Comparison of ENCODE assay signal across 8 mouse cellular contexts in genomic region chr11:117397755-117398154, GRCm38 (mm10).
DNase-seq lines count a peak whose midpoint lies in the region; ATAC-seq and TF ChIP-seq lines count a peak whose summit lies in the region.
"Had no signal": no experiment of that assay in that cellular context is flagged by ENCODE, and none has a peak within 500 bp of the region (broad histone marks: within the 10 kb centered on the region; RNA-seq: fewer than 3 reads in every experiment).

No protein-coding gene starts in this region.

- H3K36me3 ChIP-seq in midbrain, embryonic 10.5 days, result no peaks in the 10 kb centered on the region
- H3K36me3 ChIP-seq in midbrain, embryonic 13.5 days, result no peaks in the 10 kb centered on the region
- H3K36me3 ChIP-seq in kidney, postnatal 0 days (ENCODE audit: insufficient read depth, low read length), result no peaks in the 10 kb centered on the region
- H3K36me3 ChIP-seq: heart, embryonic 13.5 days had no signal

- DNase-seq in midbrain, embryonic 10.5 days (ENCODE audit: low spot score), result no peak
- DNase-seq in cerebellum, adult 9-10 months, result peak; percentile 75
- no peak for DNase-seq in kidney, postnatal 0 days (ENCODE audit: low spot score)
- DNase-seq in thymus, postnatal 25 days, result peak; percentile 48
- DNase-seq in adrenal gland, adult 18-20 months (ENCODE audit: low spot score in 2 of 2), result no peak
- DNase-seq in urinary bladder, postnatal 10 days (ENCODE audit: low spot score), result no peak

- ATAC-seq in midbrain, embryonic 13.5 days, result no peak
- ATAC-seq in kidney, postnatal 0 days (replicated peaks; ENCODE audit: low FRiP score, low read depth), result no peak

- no peak overlapping the region for H3K4me3 ChIP-seq in midbrain, embryonic 10.5 days
- H3K4me3 ChIP-seq in midbrain, embryonic 13.5 days (replicated peaks), result no peak overlapping the region
- no peak overlapping the region for H3K4me3 ChIP-seq in kidney, postnatal 0 days (replicated peaks; ENCODE audit: low read depth, low read length)
- H3K4me3 ChIP-seq: heart, embryonic 13.5 days had no signal

- H3K27ac ChIP-seq in midbrain, embryonic 10.5 days (replicated peaks), result peak overlapping the region; percentile 0; the same call in 1 of the 2 replicates
- no peak overlapping the region for H3K27ac ChIP-seq in midbrain, embryonic 13.5 days
- no peak overlapping the region for H3K27ac ChIP-seq in kidney, postnatal 0 days
- H3K27ac ChIP-seq: heart, embryonic 13.5 days had no signal

- H3K4me1 ChIP-seq in midbrain, embryonic 10.5 days, result peaks cover 43% of the 10 kb centered on the region
- peaks cover 44% of the 10 kb centered on the region for H3K4me1 ChIP-seq in midbrain, embryonic 13.5 days (replicated peaks)
- peaks cover 7% of the 10 kb centered on the region; the same call in 1 of the 2 replicates for H3K4me1 ChIP-seq in kidney, postnatal 0 days (replicated peaks; ENCODE audit: insufficient read depth, low read length)

- peak; percentile 70 for TF ChIP-seq CTCF in kidney, postnatal 0 days (IDR thresholded peaks at IDR 0.05; ENCODE audit: low read depth)

- H3K4me2 ChIP-seq in midbrain, embryonic 13.5 days (replicated peaks), result no peak overlapping the region
- H3K4me2 ChIP-seq in kidney, postnatal 0 days (ENCODE audit: low read length), result no peak overlapping the region
- H3K4me2 ChIP-seq: heart, embryonic 13.5 days had no signal

- H3K9ac ChIP-seq in midbrain, embryonic 13.5 days (replicated peaks), result no peak overlapping the region
- H3K9ac ChIP-seq in kidney, postnatal 0 days (ENCODE audit: low read depth, low read length), result no peak overlapping the region
- H3K9ac ChIP-seq: heart, embryonic 13.5 days had no signal

- H3K9me3 ChIP-seq in midbrain, embryonic 10.5 days (replicated peaks), result peaks cover 11% of the 10 kb centered on the region
- peaks cover 6% of the 10 kb centered on the region; the same call in 1 of the 2 replicates for H3K9me3 ChIP-seq in midbrain, embryonic 13.5 days
- H3K9me3 ChIP-seq in kidney, postnatal 0 days (replicated peaks; ENCODE audit: low read length), result no peaks in the 10 kb centered on the region
- H3K9me3 ChIP-seq: heart, embryonic 13.5 days had no signal

- H3K27me3 ChIP-seq in midbrain, embryonic 10.5 days (ENCODE audit: low read depth, poor library complexity, severe bottlenecking), result peaks cover 79% of the 10 kb centered on the region
- H3K27me3 ChIP-seq in midbrain, embryonic 13.5 days, result peaks cover 7% of the 10 kb centered on the region; the same call in 1 of the 2 replicates
- H3K27me3 ChIP-seq in kidney, postnatal 0 days (ENCODE audit: insufficient read depth, low read length), result 0 out of 2 replicates have a peak, but pooled peaks cover 12% of the 10 kb centered on the region

- WGBS in midbrain, embryonic 10.5 days, result 42% methylated on average over 4 of the region's 4 CpGs
- WGBS in midbrain, embryonic 13.5 days, result 33% methylated on average over 4 of the region's 4 CpGs
- WGBS in kidney, postnatal 0 days, result 33% methylated on average over 4 of the region's 4 CpGs

Comparison
In these comparisons a context has a peak if more than half of its experiments do, and no peak if none do; other contexts are left out.
1. DNase-seq: peak in cerebellum, adult 9-10 months (single experiment) and thymus, postnatal 25 days (single experiment); none in midbrain, embryonic 10.5 days (single experiment), kidney, postnatal 0 days (single experiment), adrenal gland, adult 18-20 months (0 of 2) and urinary bladder, postnatal 10 days (single experiment).